Mouse (Mus musculus): ENCODE data around the gene Nup107.

- TF ChIP-seq POLR2A (IDR thresholded peaks at IDR 0.05; ENCODE audit: insufficient read depth, low read depth, low read length) (no peak), CTCF (IDR thresholded peaks at IDR 0.05; ENCODE audit: insufficient read depth, low read depth, low read length) (no peak)
Observed at GRCm38 (mm10) chr10:117737075-117737474, 55.4 kb downstream of the Nup107 start.

All from olfactory bulb, adult 2 months (tissue).